Mouse (Mus musculus) lung, postnatal 25 days (tissue): Measurements from ENCODE around the gene Nudt21.

Source experiments
- DNase-seq: peaks from one replicate; pipeline ENCODE4 v3.0.0; 2022; ENCODE audit warnings: low spot score

Nudt21 gene

GRCm38 (mm10) chr8:93998961-93999360 lies 37.9 kb downstream of the Nudt21 start:
- no peak for DNase-seq

GRCm38 (mm10) chr8:93989739-93990138 lies 47.1 kb downstream of the Nudt21 start:
- no peak for DNase-seq

GRCm38 (mm10) chr8:93984731-93985130 lies 52.1 kb downstream of the Nudt21 start:
- DNase-seq, result no peak

- no peak for DNase-seq
Measured at GRCm38 (mm10) chr8:93983827-93984226, 53.0 kb downstream of the Nudt21 start.

GRCm38 (mm10) chr8:93981679-93982215 lies 55.1 kb downstream of the Nudt21 start:
- no peak for DNase-seq

GRCm38 (mm10) chr8:93980141-93980540 lies 56.7 kb downstream of the Nudt21 start:
- DNase-seq, result no peak

GRCm38 (mm10) chr8:93976446-93977211 lies 60.2 kb downstream of the Nudt21 start:
- no peak for DNase-seq

- DNase-seq, result no peak
Measured at GRCm38 (mm10) chr8:93975358-93975757, 61.5 kb downstream of the Nudt21 start.

- peak; percentile 75 for DNase-seq
Measured at GRCm38 (mm10) chr8:93974602-93975186, 62.1 kb downstream of the Nudt21 start.

- no peak for DNase-seq
Measured at GRCm38 (mm10) chr8:93973831-93974375, 62.9 kb downstream of the Nudt21 start.

- DNase-seq, result no peak
Measured at GRCm38 (mm10) chr8:93972971-93973734, 63.7 kb downstream of the Nudt21 start.

GRCm38 (mm10) chr8:93972211-93972610 lies 64.6 kb downstream of the Nudt21 start:
- no peak for DNase-seq

- no peak for DNase-seq
Measured at GRCm38 (mm10) chr8:93971451-93971850, 65.4 kb downstream of the Nudt21 start.

- no peak for DNase-seq
Measured at GRCm38 (mm10) chr8:93969626-93970340, 67.0 kb downstream of the Nudt21 start.

GRCm38 (mm10) chr8:93968293-93968692 lies 68.5 kb downstream of the Nudt21 start:
- DNase-seq, result no peak
